20 mouse cellular contexts compared by ENCODE assay signal in genomic region chr1:88291409-88292005, GRCm38 (mm10). TPM values are rescaled to one million over a fixed set of nuclear protein-coding genes. Genes with fewer than 3 reads are reported as not detected.
A peak's percentile ranks its signal among the peaks of the same experiment; 100 is the strongest.
DNase-seq lines count a peak whose midpoint lies in the region; ATAC-seq lines count a peak whose summit lies in the region.
"Had no signal": no experiment of that assay in that cellular context is flagged by ENCODE, and none has a peak within 500 bp of the region (broad histone marks: within the 10 kb centered on the region; RNA-seq: fewer than 3 reads in every experiment).

No protein-coding gene starts in this region.

- no peaks in the 10 kb centered on the region for H3K36me3 ChIP-seq in heart, embryonic 10.5 days
- no peaks in the 10 kb centered on the region for H3K36me3 ChIP-seq in liver, embryonic 12.5 days
- no peaks in the 10 kb centered on the region for H3K36me3 ChIP-seq in limb, embryonic 10.5 days

- H3K9ac ChIP-seq in liver, embryonic 12.5 days, result no peak overlapping the region

- WGBS in heart, embryonic 10.5 days, result 57% methylated on average over 3 of the region's 3 CpGs
- WGBS in liver, embryonic 12.5 days (ENCODE audit: insufficient replicate concordance), result 47% methylated on average over 3 of the region's 3 CpGs
- WGBS in limb, embryonic 10.5 days, result 67% methylated on average over 3 of the region's 3 CpGs

- H3K9me3 ChIP-seq in heart, embryonic 10.5 days, result peaks cover 66% of the 10 kb centered on the region
- peaks cover 32% of the 10 kb centered on the region for H3K9me3 ChIP-seq in liver, embryonic 12.5 days (replicated peaks)
- peaks cover 55% of the 10 kb centered on the region for H3K9me3 ChIP-seq in limb, embryonic 10.5 days (replicated peaks)

- no peak overlapping the region for H3K4me2 ChIP-seq in liver, embryonic 12.5 days

- no peaks in the 10 kb centered on the region for H3K27me3 ChIP-seq in heart, embryonic 10.5 days (ENCODE audit: insufficient read depth, poor library complexity, severe bottlenecking)
- H3K27me3 ChIP-seq in liver, embryonic 12.5 days (replicated peaks), result no peaks in the 10 kb centered on the region
- H3K27me3 ChIP-seq in limb, embryonic 10.5 days (ENCODE audit: low read depth, poor library complexity, severe bottlenecking), result no peaks in the 10 kb centered on the region

- ATAC-seq in liver, embryonic 12.5 days, result no peak
- no peak for ATAC-seq in erythroid progenitor cell, adult 5-6 weeks (replicated peaks; ENCODE audit: low FRiP score, poor library complexity, severe bottlenecking)

- no peaks in the 10 kb centered on the region for H3K4me1 ChIP-seq in heart, embryonic 10.5 days
- no peaks in the 10 kb centered on the region for H3K4me1 ChIP-seq in liver, embryonic 12.5 days
- no peaks in the 10 kb centered on the region for H3K4me1 ChIP-seq in limb, embryonic 10.5 days

- H3K4me3 ChIP-seq in heart, embryonic 10.5 days, result no peak overlapping the region
- H3K4me3 ChIP-seq in liver, embryonic 12.5 days, result no peak overlapping the region
- no peak overlapping the region for H3K4me3 ChIP-seq in limb, embryonic 10.5 days

- peak; percentile 76 for DNase-seq in heart, embryonic 10.5 days (ENCODE audit: low spot score)
- DNase-seq in heart, postnatal 25 days (ENCODE audit: low spot score), result no peak
- peak; percentile 5 for DNase-seq in liver
- peak; percentile 34 for DNase-seq in limb, embryonic 10.5 days (ENCODE audit: low spot score)
- peak; percentile 7 for DNase-seq in naive thymus-derived CD4-positive, alpha-beta T cell, adult 2 months (ENCODE audit: low read depth)
- DNase-seq: adrenal gland, postnatal 25 days; cerebellum, adult 9-11 months; kidney, postnatal 4 days; lung, adult 18-20 months; midbrain, embryonic 14.5 days; right cerebral cortex, postnatal 14 days had no signal

- no peak overlapping the region for H3K27ac ChIP-seq in heart, embryonic 10.5 days
- no peak overlapping the region for H3K27ac ChIP-seq in liver, embryonic 12.5 days
- H3K27ac ChIP-seq in limb, embryonic 10.5 days, result no peak overlapping the region
- H3K27ac ChIP-seq: macrophage had no signal

- intact Hi-C loops in heart, postnatal 25 days (cut with DNase I), result no loop called here

RNA-seq across cellular contexts. Expression of gene Trpm8, which starts 14.0 kb away (rescaled TPM):
- 0.11 and 0.15 TPM in 2 replicates for polyA plus RNA-seq in heart, embryonic 10.5 days (2016; fragmentation: Nextera tagmentation; extraction: Ambion mirVana)
- not detected for total RNA-seq in heart, postnatal 25 days (2021)
- polyA plus RNA-seq in liver, embryonic 12.5 days (2016; fragmentation: Nextera tagmentation; extraction: Ambion mirVana), result not detected in 2 replicates
- not detected in 2 replicates for polyA plus RNA-seq in limb, embryonic 10.5 days (2016; fragmentation: Nextera tagmentation; extraction: Ambion mirVana)
- not detected in 2 replicates for total RNA-seq in erythroid progenitor cell, adult 5-6 weeks (2015; ENCODE audit: low replicate concordance)
- not detected in 2 replicates for total RNA-seq in erythroid progenitor cell, adult 5-6 weeks (2017; ENCODE audit: low replicate concordance)
- total RNA-seq: adrenal gland, postnatal 25 days; CH12.LX; granulocyte monocyte progenitor cell, adult 5-6 weeks had no signal
- polyA plus RNA-seq: embryonic facial prominence, embryonic 11.5 days; heart, embryonic 16.5 days; macrophage; neural tube, embryonic 11.5 days; urinary bladder, adult 2 months had no signal

RNA-seq across cellular contexts. Expression of gene Hjurp, which starts 14.1 kb away (rescaled TPM):
- polyA plus RNA-seq in heart, embryonic 10.5 days (2016; fragmentation: Nextera tagmentation; extraction: Ambion mirVana), result 143 and 155 TPM in 2 replicates
- 10 to 100 TPM; 14.5 to 14.6 TPM for total RNA-seq in heart, postnatal 25 days (2021)
- 104 and 106 TPM in 2 replicates for polyA plus RNA-seq in liver, embryonic 12.5 days (2016; fragmentation: Nextera tagmentation; extraction: Ambion mirVana)
- polyA plus RNA-seq in limb, embryonic 10.5 days (2016; fragmentation: Nextera tagmentation; extraction: Ambion mirVana), result 206 and 245 TPM in 2 replicates
- 297 and 306 TPM in 2 replicates for total RNA-seq in erythroid progenitor cell, adult 5-6 weeks (2015; ENCODE audit: low replicate concordance)
- total RNA-seq in erythroid progenitor cell, adult 5-6 weeks (2017; ENCODE audit: low replicate concordance), result 349 and 388 TPM in 2 replicates
